Comparison of ENCODE assay signal across 9 mouse cellular contexts in the genomic region with DNA sequence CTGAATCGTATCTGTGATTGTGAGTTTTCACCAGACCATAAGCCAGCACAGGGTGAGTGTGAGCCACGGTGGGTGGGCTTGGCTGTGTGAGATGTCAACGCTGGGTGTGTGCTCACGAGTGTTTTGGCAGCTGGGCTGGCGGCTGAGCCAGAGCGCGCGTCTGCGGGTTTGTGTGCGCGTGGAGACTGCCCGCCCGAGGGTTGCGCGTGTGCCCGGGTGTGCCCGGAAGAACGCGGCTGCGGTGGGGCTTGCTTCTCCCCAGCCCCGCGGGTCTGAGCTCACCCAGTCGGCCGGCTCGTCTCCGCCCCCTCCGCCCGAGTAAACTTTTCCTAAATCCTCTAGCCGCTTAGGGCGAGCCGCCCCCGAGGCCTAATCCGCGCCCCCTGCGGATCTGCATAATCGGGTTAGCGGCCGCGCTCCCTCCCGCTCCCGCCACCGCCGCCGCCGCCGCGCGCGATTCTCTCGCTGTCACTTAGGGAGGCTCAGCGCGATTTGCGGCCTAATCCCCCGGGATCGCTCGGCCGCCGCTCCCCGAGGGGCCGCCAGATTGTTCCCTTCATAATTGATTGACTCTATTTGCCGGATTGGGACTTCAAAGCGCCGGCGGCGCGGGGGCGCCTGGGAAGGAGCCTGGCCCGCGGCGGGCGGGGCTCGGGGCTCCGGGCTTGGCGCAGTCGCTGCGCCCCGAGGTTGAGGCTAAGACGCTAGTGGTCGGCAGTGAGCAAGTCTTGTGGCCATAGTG. TPM values are rescaled to one million over a fixed set of nuclear protein-coding genes. Genes with fewer than 3 reads are reported as not detected.
DNase-seq lines count a peak whose midpoint lies in the region; ATAC-seq and TF ChIP-seq lines count a peak whose summit lies in the region.
"Had no signal": no experiment of that assay in that cellular context is flagged by ENCODE, and none has a peak within 500 bp of the region (broad histone marks: within the 10 kb centered on the region; RNA-seq: fewer than 3 reads in every experiment).

No protein-coding gene starts in this region.

- no peak for TF ChIP-seq CTCF in embryonic fibroblast, embryonic 13.5 days (IDR thresholded peaks at IDR 0.05; ENCODE audit: borderline replicate concordance, insufficient read depth, low read length)

- ATAC-seq in hindbrain, embryonic 15.5 days (ENCODE audit: low FRiP score, low read depth): peak; percentile 52
- ATAC-seq in limb, embryonic 12.5 days (ENCODE audit: insufficient number of reproducible peaks, insufficient read depth, low FRiP score, low TSS enrichment, low read depth): peak; percentile 27; the same call in 1 of the 2 replicates

- no peaks in the 10 kb centered on the region for H3K9me3 ChIP-seq in hindbrain, embryonic 15.5 days
- no peaks in the 10 kb centered on the region for H3K9me3 ChIP-seq in limb, embryonic 12.5 days
- no peaks in the 10 kb centered on the region for H3K9me3 ChIP-seq in midbrain, embryonic 10.5 days (replicated peaks)
- H3K9me3 ChIP-seq: G1E had no signal

- H3K4me3 ChIP-seq in embryonic fibroblast, embryonic 13.5 days (ENCODE audit: insufficient read depth, low read length): peak overlapping the region; percentile 43
- H3K4me3 ChIP-seq in hindbrain, embryonic 15.5 days: peak overlapping the region; percentile 58
- H3K4me3 ChIP-seq in limb, embryonic 12.5 days (replicated peaks): peak overlapping the region; percentile 63
- H3K4me3 ChIP-seq in midbrain, embryonic 10.5 days: peak overlapping the region; percentile 56

- H3K4me2 ChIP-seq in hindbrain, embryonic 15.5 days: peak overlapping the region; percentile 96
- H3K4me2 ChIP-seq in limb, embryonic 12.5 days: peak overlapping the region; percentile 94

- WGBS in hindbrain, embryonic 15.5 days: under 1% methylated on average over 79 of the region's 79 CpGs
- WGBS in limb, embryonic 12.5 days: under 1% methylated on average over 79 of the region's 79 CpGs
- under 1% methylated on average over 79 of the region's 79 CpGs for WGBS in midbrain, embryonic 10.5 days

- TF ChIP-seq POLR2A in embryonic fibroblast, embryonic 13.5 days (IDR thresholded peaks at IDR 0.05; ENCODE audit: low read depth, low read length): no peak

- DNase-seq in cerebellum, postnatal 14 days: peak; percentile 41 to 55
- DNase-seq in cerebellum, adult 11 months: no peak
- DNase-seq in R1 (ENCODE audit: low read depth, low spot score): peak; percentile 75
- peak; percentile 96 for DNase-seq in midbrain, embryonic 10.5 days (ENCODE audit: low spot score)
- DNase-seq in right cerebral cortex, postnatal 25 days: peak; percentile 48

- 0 out of 2 replicates have a peak, but pooled peaks cover 2% of the 10 kb centered on the region for H3K4me1 ChIP-seq in embryonic fibroblast, embryonic 13.5 days (ENCODE audit: control insufficient read depth, insufficient read depth, low read length)
- peaks cover 18% of the 10 kb centered on the region for H3K4me1 ChIP-seq in hindbrain, embryonic 15.5 days (replicated peaks)
- peaks cover 28% of the 10 kb centered on the region for H3K4me1 ChIP-seq in limb, embryonic 12.5 days (replicated peaks)
- peaks cover 86% of the 10 kb centered on the region for H3K4me1 ChIP-seq in midbrain, embryonic 10.5 days

- peak overlapping the region; percentile 66 for H3K9ac ChIP-seq in hindbrain, embryonic 15.5 days
- peak overlapping the region; percentile 73 for H3K9ac ChIP-seq in limb, embryonic 12.5 days (replicated peaks)

- no peaks in the 10 kb centered on the region for H3K36me3 ChIP-seq in hindbrain, embryonic 15.5 days
- H3K36me3 ChIP-seq in limb, embryonic 12.5 days: no peaks in the 10 kb centered on the region
- no peaks in the 10 kb centered on the region for H3K36me3 ChIP-seq in midbrain, embryonic 10.5 days
- H3K36me3 ChIP-seq: G1E had no signal

- H3K27ac ChIP-seq in embryonic fibroblast, embryonic 13.5 days (ENCODE audit: insufficient read depth, low read length): no peak overlapping the region
- H3K27ac ChIP-seq in hindbrain, embryonic 15.5 days (replicated peaks): no peak overlapping the region
- H3K27ac ChIP-seq in limb, embryonic 12.5 days: no peak overlapping the region
- H3K27ac ChIP-seq in midbrain, embryonic 10.5 days (replicated peaks): peak overlapping the region; percentile 85

- peaks cover 72% of the 10 kb centered on the region for H3K27me3 ChIP-seq in hindbrain, embryonic 15.5 days
- peaks cover 98% of the 10 kb centered on the region for H3K27me3 ChIP-seq in limb, embryonic 12.5 days
- peaks cover 100% of the 10 kb centered on the region for H3K27me3 ChIP-seq in midbrain, embryonic 10.5 days (ENCODE audit: low read depth, poor library complexity, severe bottlenecking)

RNA-seq across cellular contexts. Expression of gene Dmbx1, which starts 23.1 kb away (rescaled TPM):
- not detected in 2 replicates for polyA plus RNA-seq in embryonic fibroblast, embryonic 13.5 days (2011; ENCODE audit: insufficient read length, low read depth, missing spikeins)
- 8.3 and 8.6 TPM in 2 replicates for polyA plus RNA-seq in hindbrain, embryonic 15.5 days (2015; fragmentation: Nextera tagmentation; extraction: Ambion mirVana)
- 0.08 and 0.13 TPM in 2 replicates for polyA plus RNA-seq in limb, embryonic 12.5 days (2016; fragmentation: Nextera tagmentation; extraction: Ambion mirVana)
- polyA plus RNA-seq in midbrain, embryonic 10.5 days (2016; fragmentation: Nextera tagmentation; extraction: Ambion mirVana): 38.5 and 39.4 TPM in 2 replicates
- polyA plus RNA-seq: G1E had no signal

RNA-seq across cellular contexts. Expression of gene Faah, which starts 54.9 kb away (rescaled TPM):
- polyA plus RNA-seq in embryonic fibroblast, embryonic 13.5 days (2011; ENCODE audit: insufficient read length, low read depth, missing spikeins): not detected in 2 replicates
- polyA plus RNA-seq in hindbrain, embryonic 15.5 days (2015; fragmentation: Nextera tagmentation; extraction: Ambion mirVana): 22.7 and 25.9 TPM in 2 replicates
- polyA plus RNA-seq in limb, embryonic 12.5 days (2016; fragmentation: Nextera tagmentation; extraction: Ambion mirVana): 0.81 and 1.1 TPM in 2 replicates
- 1.4 and 2.7 TPM in 2 replicates for polyA plus RNA-seq in midbrain, embryonic 10.5 days (2016; fragmentation: Nextera tagmentation; extraction: Ambion mirVana)
